Mouse (Mus musculus) embryonic facial prominence, embryonic 11.5 days (tissue): ENCODE data around the gene Syn3. TPM values are rescaled to one million over a fixed set of nuclear protein-coding genes. Genes with fewer than 3 reads are reported as not detected.

Source experiments
- ATAC-seq: fragments of 200-750 bp; cut with Nextera tagmentation; replicated peaks from 2 replicates; pipeline ENCODE4 v1.8.0; 2017; ENCODE audit warnings: low read depth; ENCODE audit not compliant: insufficient number of reproducible peaks, low FRiP score, low TSS enrichment
- DNase-seq: peaks from one replicate; pipeline ENCODE4 v3.0.0-alpha.2; 2015; ENCODE audit warnings: low spot score
- H3K27ac ChIP-seq: fragments of 300-500 bp; sonication (generic); replicated peaks from 2 replicates; pipeline ENCODE4 v1.5.1; 2014; ENCODE audit warnings: mild to moderate bottlenecking, low read depth, low read length, control low read depth
- H3K27me3 ChIP-seq: fragments of 300-500 bp; sonication (generic); 2 replicates; pipeline ENCODE4 v1.6.1; 2014; ENCODE audit warnings: mild to moderate bottlenecking, low read length, moderate library complexity, mixed read lengths; ENCODE audit not compliant: control insufficient read depth, insufficient read depth
- H3K36me3 ChIP-seq: fragments of 300-500 bp; sonication (generic); replicated peaks from 2 replicates; pipeline ENCODE4 v1.6.1; 2014; ENCODE audit warnings: low read depth, mild to moderate bottlenecking, low read length, moderate library complexity, mixed read lengths; ENCODE audit not compliant: control insufficient read depth, insufficient read depth
- H3K4me1 ChIP-seq: fragments of 300-500 bp; sonication (generic); 2 replicates; pipeline ENCODE4 v1.6.1; 2014; ENCODE audit warnings: low read length, mixed read lengths; ENCODE audit not compliant: control insufficient read depth, insufficient read depth
- H3K4me2 ChIP-seq: fragments of 300-500 bp; sonication (generic); 2 replicates; pipeline ENCODE4 v1.6.1; 2014; ENCODE audit warnings: low read depth, mild to moderate bottlenecking, control low read depth, low read length, moderate library complexity
- H3K4me3 ChIP-seq: fragments of 300-500 bp; sonication (generic); 2 replicates; pipeline ENCODE4 v1.5.1; 2014; ENCODE audit warnings: low read depth, low read length, control low read depth
- H3K9ac ChIP-seq: fragments of 300-500 bp; sonication (generic); replicated peaks from 2 replicates; pipeline ENCODE4 v1.6.1; 2014; ENCODE audit warnings: mild to moderate bottlenecking, control low read depth, low read length
- H3K9me3 ChIP-seq: fragments of 300-500 bp; sonication (generic); replicated peaks from 2 replicates; pipeline ENCODE4 v1.6.1; 2016; ENCODE audit warnings: mild to moderate bottlenecking, low read length, inconsistent platforms, mixed read lengths; ENCODE audit not compliant: control insufficient read depth
- WGBS: fragments of 180-500 bp; shearing (Covaris S2); extraction: QIAGEN DNeasy Blood & Tissue Kit; methylation state at CpG from one replicate; pipeline ENCODE4 v1.1.7; 2014; 5-methylcytosine and 5-hydroxymethylcytosine counted together
- polyA plus RNA-seq: library from polyadenylated mRNA; unstranded; fragments of >200 nt; fragmentation: Nextera tagmentation; extraction: Ambion mirVana; gene quantifications from 2 replicates; pipeline ENCODE4 v1.2.1, GENCODE M21; 2014

Syn3 gene
- polyA plus RNA-seq, 1 experiment from 2014 or later, result 3.1 TPM

GRCm38 (mm10) chr10:86418931-86419330, 79.8 kb downstream of the Syn3 start:
- no peak for DNase-seq
- H3K4me1 ChIP-seq, result no peaks in the 10 kb centered on the region
- 85% methylated on average over 5 of the region's 5 CpGs for WGBS

GRCm38 (mm10) chr10:86418345-86418744, 80.4 kb downstream of the Syn3 start:
- Histone ChIP-seq H3K9me3 (no peaks in the 10 kb centered on the region), H3K4me2 (no peak overlapping the region), H3K27me3 (no peaks in the 10 kb centered on the region), H3K4me3 (no peak overlapping the region), H3K27ac (no peak overlapping the region), H3K4me1 (no peaks in the 10 kb centered on the region), H3K36me3 (no peaks in the 10 kb centered on the region), H3K9ac (no peak overlapping the region)
- ATAC-seq (no peak), DNase-seq (no peak)
- WGBS, result 76% methylated on average over 2 of the region's 2 CpGs

More at GRCm38 (mm10) chr10:86418931-86419330, 79.8 kb downstream of the Syn3 start:
- Histone ChIP-seq H3K4me2 (no peak overlapping the region), H3K9me3 (no peaks in the 10 kb centered on the region), H3K9ac (no peak overlapping the region), H3K27ac (no peak overlapping the region), H3K27me3 (no peaks in the 10 kb centered on the region), H3K36me3 (no peaks in the 10 kb centered on the region), H3K4me3 (no peak overlapping the region)
- ATAC-seq, result no peak

- H3K27me3 ChIP-seq, result no peaks in the 10 kb centered on the region
- H3K4me3 ChIP-seq, result no peak overlapping the region
- H3K9me3 ChIP-seq, result no peaks in the 10 kb centered on the region
- H3K36me3 ChIP-seq, result no peaks in the 10 kb centered on the region
- no peak overlapping the region for H3K9ac ChIP-seq
- H3K4me1 ChIP-seq, result no peaks in the 10 kb centered on the region
- 87% methylated on average over 8 of the region's 8 CpGs for WGBS
- no peak overlapping the region for H3K4me2 ChIP-seq
- ATAC-seq (no peak), DNase-seq (no peak)
- H3K27ac ChIP-seq, result no peak overlapping the region
Observed at GRCm38 (mm10) chr10:86416806-86417205, 81.9 kb downstream of the Syn3 start.

DNA sequence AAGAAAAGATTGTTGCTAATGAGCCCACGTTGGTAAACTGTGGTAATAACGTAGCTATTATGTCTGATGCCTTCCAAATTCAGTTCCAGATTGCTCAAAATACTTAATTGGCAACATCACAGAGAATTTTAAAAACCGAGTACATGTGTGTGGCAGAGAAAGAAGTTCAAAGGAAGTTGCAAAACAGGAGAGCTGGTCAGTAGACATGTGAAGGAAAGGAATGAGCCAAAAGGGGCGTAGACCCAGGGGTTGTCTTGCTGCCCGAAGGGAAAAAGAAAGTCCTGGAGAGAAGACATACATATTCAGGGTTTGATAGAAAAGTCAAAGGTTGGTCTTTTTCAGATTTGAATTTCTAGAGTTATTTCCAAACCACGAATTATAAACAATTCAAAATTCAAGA, 87.8 kb downstream of the Syn3 start:
- WGBS, result 65% methylated on average over 6 of the region's 6 CpGs
- H3K27ac ChIP-seq, result no peak overlapping the region
- no peak for ATAC-seq
- H3K9ac ChIP-seq, result no peak overlapping the region
- no peaks in the 10 kb centered on the region for H3K27me3 ChIP-seq
- no peak overlapping the region for H3K4me3 ChIP-seq
- no peaks in the 10 kb centered on the region for H3K9me3 ChIP-seq
- no peaks in the 10 kb centered on the region for H3K36me3 ChIP-seq
- no peak for DNase-seq
- no peaks in the 10 kb centered on the region for H3K4me1 ChIP-seq
- H3K4me2 ChIP-seq, result no peak overlapping the region

GRCm38 (mm10) chr10:86406952-86407351, 91.7 kb downstream of the Syn3 start:
- no peaks in the 10 kb centered on the region for H3K9me3 ChIP-seq
- H3K27me3 ChIP-seq, result no peaks in the 10 kb centered on the region
- no peak overlapping the region for H3K9ac ChIP-seq
- WGBS, result 72% methylated on average over 4 of the region's 4 CpGs
- no peaks in the 10 kb centered on the region for H3K36me3 ChIP-seq
- H3K4me1 ChIP-seq, result no peaks in the 10 kb centered on the region
- no peak overlapping the region for H3K4me2 ChIP-seq
- no peak overlapping the region for H3K27ac ChIP-seq
- ATAC-seq (no peak), DNase-seq (no peak)
- H3K4me3 ChIP-seq, result no peak overlapping the region

DNA sequence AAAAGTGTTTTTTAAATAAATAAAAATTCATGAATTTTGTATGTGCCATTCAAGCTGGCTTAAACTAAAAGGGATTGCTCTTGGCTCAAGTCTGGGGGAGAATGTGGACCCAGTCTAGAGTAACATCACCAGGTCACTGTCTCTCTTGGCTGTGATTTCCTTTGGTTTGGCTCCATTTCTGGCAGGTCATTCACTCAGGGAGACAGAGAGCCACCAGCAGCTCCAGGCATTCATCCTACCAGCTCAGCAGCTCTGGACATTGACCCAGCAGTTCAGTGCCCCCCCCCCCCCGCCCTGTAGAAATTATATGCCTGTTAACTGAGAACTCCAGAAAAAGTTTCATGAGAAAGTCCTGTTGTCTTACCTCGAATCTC, 100.4 kb downstream of the Syn3 start:
- Histone ChIP-seq H3K36me3 (no peaks in the 10 kb centered on the region), H3K9me3 (no peaks in the 10 kb centered on the region), H3K27me3 (no peaks in the 10 kb centered on the region), H3K4me1 (no peaks in the 10 kb centered on the region), H3K27ac (no peak overlapping the region), H3K9ac (no peak overlapping the region), H3K4me3 (no peak overlapping the region), H3K4me2 (no peak overlapping the region)
- DNase-seq (no peak), ATAC-seq (no peak)
- 75% methylated on average over 2 of the region's 2 CpGs for WGBS

DNA sequence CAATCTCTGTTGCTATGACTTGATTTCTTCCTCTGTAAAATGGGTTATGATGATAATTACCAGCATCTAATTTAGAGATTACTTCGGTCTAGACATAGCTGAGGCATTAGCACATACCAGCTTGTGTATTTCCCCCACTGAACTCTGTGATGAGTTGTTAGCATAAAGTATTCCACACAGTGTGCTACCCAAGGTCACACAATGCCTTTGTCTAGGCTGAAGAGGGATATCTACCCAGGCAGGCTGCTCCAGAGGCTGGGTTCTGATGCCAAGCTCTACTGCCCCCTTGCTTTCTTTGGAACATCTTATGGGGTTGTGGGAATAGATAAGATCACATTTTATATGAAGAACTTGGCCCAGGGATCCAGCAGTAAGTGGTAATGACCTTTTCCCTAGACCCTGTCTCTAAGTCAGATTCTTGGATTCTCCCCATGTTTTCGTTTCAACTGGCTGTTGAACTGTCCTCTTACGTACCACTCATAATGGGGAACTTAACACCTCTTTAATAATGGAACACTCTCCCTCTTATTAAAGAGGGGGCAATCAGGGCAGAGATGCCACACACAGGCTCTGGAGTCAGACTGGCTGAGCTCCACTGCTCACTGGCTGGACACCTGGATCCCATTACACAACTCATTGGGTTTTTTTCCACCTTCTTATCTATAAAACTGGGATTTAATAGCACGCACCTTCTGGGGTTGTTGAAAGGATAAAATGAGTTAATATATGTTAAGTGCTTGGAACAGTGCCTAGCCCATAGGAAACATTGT, 100.9 kb downstream of the Syn3 start:
- no peaks in the 10 kb centered on the region for H3K9me3 ChIP-seq
- H3K4me1 ChIP-seq, result no peaks in the 10 kb centered on the region
- H3K4me2 ChIP-seq, result no peak overlapping the region
- WGBS, result 60% methylated on average over 4 of the region's 4 CpGs
- ATAC-seq, result no peak
- no peak overlapping the region for H3K9ac ChIP-seq
- H3K27ac ChIP-seq, result no peak overlapping the region
- no peak overlapping the region for H3K4me3 ChIP-seq
- no peaks in the 10 kb centered on the region for H3K27me3 ChIP-seq
- H3K36me3 ChIP-seq, result no peaks in the 10 kb centered on the region
- peak; percentile 18 for DNase-seq

GRCm38 (mm10) chr10:86392399-86392798, 106.3 kb downstream of the Syn3 start:
- Histone ChIP-seq H3K27me3 (no peaks in the 10 kb centered on the region), H3K27ac (no peak overlapping the region), H3K9ac (no peak overlapping the region), H3K4me3 (no peak overlapping the region), H3K4me1 (no peaks in the 10 kb centered on the region), H3K9me3 (no peaks in the 10 kb centered on the region), H3K4me2 (no peak overlapping the region), H3K36me3 (no peaks in the 10 kb centered on the region)
- ATAC-seq (no peak), DNase-seq (no peak)
- 77% methylated on average over 3 of the region's 3 CpGs for WGBS
